Mouse (Mus musculus): ENCODE data around the gene Rpl38. TPM values are rescaled to one million over a fixed set of nuclear protein-coding genes. Genes with fewer than 3 reads are reported as not detected.

Rpl38 gene
- total and polyA plus RNA-seq, 2 experiments from 2014 or later = 331 to 773 TPM

GRCm38 (mm10) chr11:114675341-114675825 lies 7.1 kb downstream of the Rpl38 start, which contains the start of gene Ttyh2:
Ttyh2 (plus strand) TSS chr11:114675431.
- H3K9me3 ChIP-seq (replicated peaks; ENCODE audit: control insufficient read depth, low read length) = no peaks in the 10 kb centered on the region
- peak within 1 kb of the TSS; percentile 47 for H3K27ac ChIP-seq (ENCODE audit: low read depth)
- peak within 1 kb of the TSS; percentile 69 for H3K4me3 ChIP-seq (ENCODE audit: low read depth, low read length)
- ATAC-seq (ENCODE audit: insufficient read depth, low read depth) = peak; percentile 81
- peak; percentile 71 for DNase-seq (ENCODE audit: low spot score)
- peaks cover 30% of the 10 kb centered on the region for H3K36me3 ChIP-seq (replicated peaks; ENCODE audit: control insufficient read depth, insufficient read depth, low read length)
- peak within 1 kb of the TSS; percentile 97 for H3K4me2 ChIP-seq (ENCODE audit: low read depth, low read length)
- H3K4me1 ChIP-seq (ENCODE audit: control insufficient read depth, insufficient read depth) = peaks cover 31% of the 10 kb centered on the region
- TF ChIP-seq CTCF (IDR thresholded peaks at IDR 0.05; ENCODE audit: low read depth) = 0 out of 2 replicates have a peak, but pooled peaks have one; percentile 4
- TF ChIP-seq EP300 (IDR thresholded peaks at IDR 0.05; ENCODE audit: low read depth) = no peak
- peak within 1 kb of the TSS; percentile 69 for H3K9ac ChIP-seq (replicated peaks; ENCODE audit: low read depth, low read length)
- H3K27me3 ChIP-seq (ENCODE audit: control insufficient read depth, insufficient read depth, low read length) = no peaks in the 10 kb centered on the region
- WGBS = under 1% methylated on average over 36 of the region's 40 CpGs

GRCm38 (mm10) chr11:114675826-114676401 lies 7.6 kb downstream of the Rpl38 start:
- peak overlapping the region; percentile 47 for H3K27ac ChIP-seq (ENCODE audit: low read depth)
- 4% methylated on average over 27 of the region's 27 CpGs for WGBS
- H3K4me2 ChIP-seq (ENCODE audit: low read depth, low read length) = peak overlapping the region; percentile 97
- TF ChIP-seq CTCF (IDR thresholded peaks at IDR 0.05; ENCODE audit: low read depth) = no peak
- no peak for TF ChIP-seq EP300 (IDR thresholded peaks at IDR 0.05; ENCODE audit: low read depth)
- no peaks in the 10 kb centered on the region for H3K9me3 ChIP-seq (replicated peaks; ENCODE audit: control insufficient read depth, low read length)
- ATAC-seq (ENCODE audit: insufficient read depth, low read depth) (no peak), DNase-seq (ENCODE audit: low spot score) (no peak)
- H3K36me3 ChIP-seq (replicated peaks; ENCODE audit: control insufficient read depth, insufficient read depth, low read length) = peaks cover 25% of the 10 kb centered on the region
- peak overlapping the region; percentile 69 for H3K9ac ChIP-seq (replicated peaks; ENCODE audit: low read depth, low read length)
- H3K4me3 ChIP-seq (ENCODE audit: low read depth, low read length) = peak overlapping the region; percentile 69
- peaks cover 29% of the 10 kb centered on the region for H3K4me1 ChIP-seq (ENCODE audit: control insufficient read depth, insufficient read depth)
- H3K27me3 ChIP-seq (ENCODE audit: control insufficient read depth, insufficient read depth, low read length) = no peaks in the 10 kb centered on the region

- Histone ChIP-seq H3K4me2 (ENCODE audit: low read depth, low read length) (peak overlapping the region; percentile 97), H3K27me3 (ENCODE audit: control insufficient read depth, insufficient read depth, low read length) (no peaks in the 10 kb centered on the region), H3K36me3 (replicated peaks; ENCODE audit: control insufficient read depth, insufficient read depth, low read length) (peaks cover 20% of the 10 kb centered on the region), H3K9me3 (replicated peaks; ENCODE audit: control insufficient read depth, low read length) (no peaks in the 10 kb centered on the region), H3K27ac (ENCODE audit: low read depth) (peak overlapping the region; percentile 47; the same call in 1 of the 2 replicates), H3K4me1 (ENCODE audit: control insufficient read depth, insufficient read depth) (peaks cover 29% of the 10 kb centered on the region), H3K9ac (replicated peaks; ENCODE audit: low read depth, low read length) (peak overlapping the region; percentile 69), H3K4me3 (ENCODE audit: low read depth, low read length) (peak overlapping the region; percentile 69)
- TF ChIP-seq CTCF (IDR thresholded peaks at IDR 0.05; ENCODE audit: low read depth) (no peak), EP300 (IDR thresholded peaks at IDR 0.05; ENCODE audit: low read depth) (no peak)
- ATAC-seq (ENCODE audit: insufficient read depth, low read depth) (no peak), DNase-seq (ENCODE audit: low spot score) (no peak)
- WGBS = 12% methylated on average over 14 of the region's 14 CpGs
Measured at GRCm38 (mm10) chr11:114676431-114676830, 8.1 kb downstream of the Rpl38 start.

- WGBS = 45% methylated on average over 9 of the region's 9 CpGs
- Histone ChIP-seq H3K4me2 (ENCODE audit: low read depth, low read length) (peak overlapping the region; percentile 97), H3K36me3 (replicated peaks; ENCODE audit: control insufficient read depth, insufficient read depth, low read length) (peaks cover 14% of the 10 kb centered on the region), H3K27ac (ENCODE audit: low read depth) (0 out of 2 replicates have a peak overlapping the region, but pooled peaks have one; percentile 11), H3K4me1 (ENCODE audit: control insufficient read depth, insufficient read depth) (peaks cover 29% of the 10 kb centered on the region), H3K9me3 (replicated peaks; ENCODE audit: control insufficient read depth, low read length) (no peaks in the 10 kb centered on the region), H3K27me3 (ENCODE audit: control insufficient read depth, insufficient read depth, low read length) (no peaks in the 10 kb centered on the region), H3K9ac (replicated peaks; ENCODE audit: low read depth, low read length) (0 out of 2 replicates have a peak overlapping the region, but pooled peaks have one; percentile 69), H3K4me3 (ENCODE audit: low read depth, low read length) (peak overlapping the region; percentile 69; the same call in 1 of the 2 replicates)
- TF ChIP-seq CTCF (IDR thresholded peaks at IDR 0.05; ENCODE audit: low read depth) = no peak
- TF ChIP-seq EP300 (IDR thresholded peaks at IDR 0.05; ENCODE audit: low read depth) = no peak
- no peak for ATAC-seq (ENCODE audit: insufficient read depth, low read depth)
- DNase-seq (ENCODE audit: low spot score) = no peak
Measured at GRCm38 (mm10) chr11:114676896-114677530, 8.7 kb downstream of the Rpl38 start.

- no peaks in the 10 kb centered on the region for H3K9me3 ChIP-seq (replicated peaks; ENCODE audit: control insufficient read depth, low read length)
- peak overlapping the region; percentile 71 for H3K27ac ChIP-seq (ENCODE audit: low read depth)
- H3K4me2 ChIP-seq (ENCODE audit: low read depth, low read length) = no peak overlapping the region
- DNase-seq (ENCODE audit: low spot score) (peak; percentile 50), ATAC-seq (ENCODE audit: insufficient read depth, low read depth) (peak; percentile 31; the same call in 1 of the 2 replicates)
- no peak overlapping the region for H3K4me3 ChIP-seq (ENCODE audit: low read depth, low read length)
- WGBS = 30% methylated on average over 8 of the region's 8 CpGs
- H3K27me3 ChIP-seq (ENCODE audit: control insufficient read depth, insufficient read depth, low read length) = no peaks in the 10 kb centered on the region
- TF ChIP-seq EP300 (IDR thresholded peaks at IDR 0.05; ENCODE audit: low read depth) = no peak
- no peak for TF ChIP-seq CTCF (IDR thresholded peaks at IDR 0.05; ENCODE audit: low read depth)
- peaks cover 37% of the 10 kb centered on the region for H3K4me1 ChIP-seq (ENCODE audit: control insufficient read depth, insufficient read depth)
- no peaks in the 10 kb centered on the region for H3K36me3 ChIP-seq (replicated peaks; ENCODE audit: control insufficient read depth, insufficient read depth, low read length)
- H3K9ac ChIP-seq (replicated peaks; ENCODE audit: low read depth, low read length) = no peak overlapping the region
Measured at GRCm38 (mm10) chr11:114679582-114679981, 11.3 kb downstream of the Rpl38 start.

Data from heart, postnatal 0 days (tissue).